26 mouse cellular contexts compared by ENCODE assay signal in the genomic region with DNA sequence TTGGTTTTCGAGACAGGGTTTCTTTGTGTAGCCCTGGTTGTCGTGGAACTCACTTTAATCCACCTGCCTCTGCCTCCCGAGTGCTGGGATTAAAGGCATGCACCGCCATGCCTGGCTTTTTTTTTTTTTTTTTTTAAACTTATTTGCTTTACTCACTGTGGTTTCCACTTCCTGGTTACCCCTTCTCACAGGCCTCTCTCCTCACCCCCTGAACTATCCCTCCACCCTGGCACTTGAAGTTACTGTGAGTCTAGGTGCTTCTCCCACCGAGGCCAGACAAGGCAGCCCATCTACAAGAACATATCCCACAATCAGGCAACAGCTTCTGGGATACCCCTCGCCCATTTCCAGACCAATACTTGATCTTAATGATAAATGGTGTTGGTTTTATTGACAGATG. TPM values are rescaled to one million over a fixed set of nuclear protein-coding genes. Genes with fewer than 3 reads are reported as not detected.
A peak's percentile ranks its signal among the peaks of the same experiment; 100 is the strongest.
DNase-seq lines count a peak whose midpoint lies in the region; ATAC-seq and TF ChIP-seq lines count a peak whose summit lies in the region.
"Had no signal": no experiment of that assay in that cellular context is flagged by ENCODE, and none has a peak within 500 bp of the region (broad histone marks: within the 10 kb centered on the region; RNA-seq: fewer than 3 reads in every experiment).

No protein-coding gene starts in this region.

- ATAC-seq in forebrain, embryonic 16.5 days: no peak

- 0 out of 4 replicates have a peak, but pooled peaks cover 0 to 5% of the 10 kb centered on the region in 2 experiments for H3K4me1 ChIP-seq in MEL (ENCODE audit: control insufficient read depth in 1 of 2, insufficient read depth in 2 of 2, low read length in 2 of 2)
- no peaks in the 10 kb centered on the region; the same call in none of the 2 replicates for H3K4me1 ChIP-seq in heart, adult 2 months (ENCODE audit: control insufficient read depth, insufficient read depth, low read length)
- peaks cover 3% of the 10 kb centered on the region; the same call in 1 of the 2 replicates for H3K4me1 ChIP-seq in forebrain, embryonic 16.5 days (replicated peaks; ENCODE audit: control insufficient read depth, insufficient read depth, low read length)
- H3K4me1 ChIP-seq: hindbrain, embryonic 12.5 days; limb, embryonic 10.5 days; liver, embryonic 15.5 days; lung, embryonic 15.5 days; neural tube, embryonic 12.5 days had no signal

- peak; percentile 18 for DNase-seq in CD4-positive helper T cell, adult 2 months (ENCODE audit: low read depth, low spot score)
- no peak for DNase-seq in MEL (ENCODE audit: low read depth, low spot score)
- DNase-seq in induced T-regulatory cell, adult 2 months (ENCODE audit: low read depth): peak; percentile 18
- DNase-seq in thymus, postnatal 14 days: peak; percentile 47
- no peak for DNase-seq in heart, adult 2 months
- DNase-seq in kidney, adult 11 months: no peak
- no peak for DNase-seq in right cerebral cortex, postnatal 25 days
- DNase-seq: adrenal gland, adult 2 months; B cell, adult 2 months; cerebellum, adult 11 months; cerebellum, adult 9-11 months; kidney, adult 8-10 months; kidney, postnatal 10 days; liver; lung, postnatal 36 days; right cerebral cortex, postnatal 14 days; spleen, adult 18-20 months had no signal

- no peaks in the 10 kb centered on the region; the same call in 1 of the 2 replicates for H3K79me2 ChIP-seq in MEL (ENCODE audit: control insufficient read depth, insufficient read depth, low read length, poor library complexity)
- H3K79me2 ChIP-seq in heart, adult 2 months (replicated peaks; ENCODE audit: control insufficient read depth, insufficient read depth, low read length): no peaks in the 10 kb centered on the region

- whole genome bisulfite sequencing in heart, adult 2 months: 93% methylated on average over 6 of the region's 6 CpGs
- WGBS in forebrain, embryonic 16.5 days: 78% methylated on average over 6 of the region's 6 CpGs

- intact Hi-C loops in heart, adult 2 months (cut with DNase I): no loop called here

- TF ChIP-seq RAD21 in MEL (IDR thresholded peaks at IDR 0.05; ENCODE audit: low read depth, low read length): no peak

- no peak for TF ChIP-seq CTCF in MEL (IDR thresholded peaks at IDR 0.05 in 2 of 3, conservative IDR thresholded peaks at IDR 0.05 in 1 of 3; ENCODE audit: control insufficient read depth in 1 of 3, insufficient read depth in 1 of 3, low read depth in 2 of 3, low read length in 3 of 3, poor library complexity in 1 of 3, severe bottlenecking in 1 of 3)
- TF ChIP-seq CTCF in heart, adult 2 months (IDR thresholded peaks at IDR 0.05): no peak

- no peak for TF ChIP-seq POLR2A in MEL (IDR thresholded peaks at IDR 0.05; ENCODE audit: control insufficient read depth in 1 of 2, insufficient read depth in 1 of 2, low read depth in 1 of 2, low read length in 2 of 2, poor library complexity in 1 of 2)
- no peak for TF ChIP-seq POLR2A in heart, adult 2 months (IDR thresholded peaks at IDR 0.05; ENCODE audit: insufficient read depth, low read depth, low read length)

- no peak overlapping the region for H3K4me2 ChIP-seq in forebrain, embryonic 16.5 days (ENCODE audit: low read length)
- H3K4me2 ChIP-seq: embryonic facial prominence, embryonic 12.5 days; heart, embryonic 11.5 days; hindbrain, embryonic 12.5 days; liver, embryonic 15.5 days; lung, embryonic 15.5 days; midbrain, embryonic 11.5 days; neural tube, embryonic 12.5 days had no signal

- H3K36me3 ChIP-seq in MEL (ENCODE audit: control insufficient read depth in 1 of 2, insufficient read depth in 2 of 2, low read length in 2 of 2): no peaks in the 10 kb centered on the region; a peak in 2 of 4 replicates
- H3K36me3 ChIP-seq in heart, adult 2 months (ENCODE audit: control insufficient read depth, insufficient read depth, low read length): no peaks in the 10 kb centered on the region
- no peaks in the 10 kb centered on the region for H3K36me3 ChIP-seq in forebrain, embryonic 16.5 days (ENCODE audit: control insufficient read depth, insufficient read depth)
- H3K36me3 ChIP-seq: hindbrain, embryonic 12.5 days; liver, embryonic 15.5 days; lung, embryonic 15.5 days; neural tube, embryonic 12.5 days had no signal

- no peaks in the 10 kb centered on the region for H3K27me3 ChIP-seq in MEL (ENCODE audit: control insufficient read depth in 1 of 2, insufficient read depth in 2 of 2, low read length in 2 of 2)
- H3K27me3 ChIP-seq in heart, adult 2 months (ENCODE audit: control insufficient read depth, insufficient read depth, low read length): no peaks in the 10 kb centered on the region
- H3K27me3 ChIP-seq in forebrain, embryonic 16.5 days (replicated peaks; ENCODE audit: control insufficient read depth, insufficient read depth, low read length): no peaks in the 10 kb centered on the region
- H3K27me3 ChIP-seq: embryonic facial prominence, embryonic 12.5 days; hindbrain, embryonic 12.5 days; liver, embryonic 15.5 days; lung, embryonic 15.5 days; neural tube, embryonic 12.5 days had no signal

- no peak overlapping the region for H3K9ac ChIP-seq in MEL (ENCODE audit: control insufficient read depth, low read depth, low read length, poor library complexity, severe bottlenecking)
- no peak overlapping the region for H3K9ac ChIP-seq in heart, adult 2 months (ENCODE audit: low read depth, low read length)
- H3K9ac ChIP-seq in forebrain, embryonic 16.5 days (replicated peaks; ENCODE audit: low read depth, low read length): no peak overlapping the region
- H3K9ac ChIP-seq: embryonic facial prominence, embryonic 12.5 days; hindbrain, embryonic 12.5 days; liver, embryonic 15.5 days; lung, embryonic 15.5 days; neural tube, embryonic 12.5 days had no signal

- no peak overlapping the region for H3K27ac ChIP-seq in MEL (ENCODE audit: control insufficient read depth, low read depth, low read length)
- no peak overlapping the region for H3K27ac ChIP-seq in heart, adult 2 months
- H3K27ac ChIP-seq in forebrain, embryonic 16.5 days (ENCODE audit: low read length): no peak overlapping the region
- H3K27ac ChIP-seq: embryonic facial prominence, embryonic 12.5 days; hindbrain, embryonic 12.5 days; limb, embryonic 10.5 days; liver, embryonic 15.5 days; lung, embryonic 15.5 days; neural tube, embryonic 12.5 days had no signal

- H3K9me3 ChIP-seq in MEL (replicated peaks; ENCODE audit: insufficient read depth, low read length): no peaks in the 10 kb centered on the region
- H3K9me3 ChIP-seq in forebrain, embryonic 16.5 days (ENCODE audit: control insufficient read depth, low read length): no peaks in the 10 kb centered on the region
- H3K9me3 ChIP-seq: embryonic facial prominence, embryonic 12.5 days; hindbrain, embryonic 12.5 days; limb, embryonic 10.5 days; liver, embryonic 15.5 days; lung, embryonic 15.5 days; neural tube, embryonic 12.5 days had no signal

- no peak for TF ChIP-seq EP300 in MEL (IDR thresholded peaks at IDR 0.05; ENCODE audit: low read depth in 1 of 2, low read length in 2 of 2)
- TF ChIP-seq EP300 in heart, adult 2 months (IDR thresholded peaks at IDR 0.05; ENCODE audit: insufficient read depth, low read depth, low read length): no peak

- no peak overlapping the region for H3K4me3 ChIP-seq in MEL (ENCODE audit: control insufficient read depth in 1 of 2, insufficient read depth in 1 of 2, low read depth in 2 of 2, low read length in 2 of 2)
- no peak overlapping the region for H3K4me3 ChIP-seq in heart, adult 2 months
- no peak overlapping the region for H3K4me3 ChIP-seq in forebrain, embryonic 16.5 days (replicated peaks; ENCODE audit: low read length)
- H3K4me3 ChIP-seq: embryonic facial prominence, embryonic 12.5 days; hindbrain, embryonic 12.5 days; limb, embryonic 10.5 days; liver, embryonic 15.5 days; lung, embryonic 15.5 days; neural tube, embryonic 12.5 days had no signal

TF ChIP-seq in MEL, 35 proteins besides CTCF, POLR2A, EP300 and RAD21:
- TF ChIP-seq TAL1 (IDR thresholded peaks at IDR 0.05; ENCODE audit: low read length): no peak
- TF ChIP-seq MAZ (IDR thresholded peaks at IDR 0.05; ENCODE audit: low read depth, low read length): no peak
- peak; percentile 40; the same call in 1 of the 2 replicates for TF ChIP-seq ZNF384 (IDR thresholded peaks at IDR 0.05; ENCODE audit: low read depth, low read length)
- TF ChIP-seq GABPA (IDR thresholded peaks at IDR 0.05; ENCODE audit: low read depth, low read length): no peak

RNA-seq across cellular contexts. Expression of a gene that starts 14.8 kb away (rescaled TPM):
- total RNA-seq in MEL (2012; rRNA removed): 11.2 and 12.8 TPM in 2 replicates
- 10 to 100 TPM in 1 of 2 experiments, 1 to 10 TPM in 1; 8.2 to 30.2 TPM for polyA plus RNA-seq in MEL (2012; ENCODE audit: insufficient read depth in 1 of 2, insufficient read length in 2 of 2, low read depth in 1 of 2, low replicate concordance in 2 of 2, missing spikeins in 1 of 2)
- total RNA-seq in heart, adult 2 months (2021): 10 to 100 TPM; 13.1 to 16.5 TPM
- 2.8 and 6.4 TPM in 2 replicates for polyA plus RNA-seq in heart, adult 2 months (2012; rRNA removed)
- 33.3 and 38.2 TPM in 2 replicates for polyA plus RNA-seq in forebrain, embryonic 16.5 days (2015; fragmentation: Nextera tagmentation; extraction: Ambion mirVana)

Comparison
In these comparisons a context has a peak if more than half of its experiments do, and no peak if none do; other contexts are left out.
1. DNase-seq: peak in CD4-positive helper T cell, adult 2 months (single experiment), induced T-regulatory cell, adult 2 months (single experiment) and thymus, postnatal 14 days (single experiment); none in MEL (single experiment), heart, adult 2 months (0 of 2), kidney, adult 11 months (single experiment) and right cerebral cortex, postnatal 25 days (single experiment).